Mouse (Mus musculus): ENCODE results near the gene Cux2. TPM values are rescaled to one million over a fixed set of nuclear protein-coding genes. Genes with fewer than 3 reads are reported as not detected.

Gene Cux2
- polyA plus RNA-seq, 1 experiment from 2014 or later, result 7.1 TPM

GRCm38 (mm10) chr5:121925751-121926542 is 124.0 kb downstream of the Cux2 start:
- ATAC-seq (replicated peaks; ENCODE audit: insufficient number of reproducible peaks, low FRiP score, low TSS enrichment), result no peak
- Histone ChIP-seq H3K27ac (ENCODE audit: low read depth, low read length) (no peak overlapping the region), H3K4me2 (no peak overlapping the region), H3K4me1 (ENCODE audit: control insufficient read depth, insufficient read depth, low read length) (no peaks in the 10 kb centered on the region), H3K4me3 (ENCODE audit: low read depth, low read length) (no peak overlapping the region), H3K9me3 (replicated peaks; ENCODE audit: control insufficient read depth, low read length) (no peaks in the 10 kb centered on the region), H3K9ac (ENCODE audit: low read depth, low read length) (no peak overlapping the region), H3K36me3 (ENCODE audit: control insufficient read depth, insufficient read depth, low read length) (no peaks in the 10 kb centered on the region), H3K27me3 (ENCODE audit: control insufficient read depth, insufficient read depth, low read length) (peaks cover 30% of the 10 kb centered on the region)
- WGBS (ENCODE audit: insufficient replicate concordance), result 42% methylated on average over 28 of the region's 28 CpGs

GRCm38 (mm10) chr5:121925291-121925690 is 124.6 kb downstream of the Cux2 start:
- WGBS (ENCODE audit: insufficient replicate concordance), result 38% methylated on average over 23 of the region's 23 CpGs
- no peaks in the 10 kb centered on the region for H3K9me3 ChIP-seq (replicated peaks; ENCODE audit: control insufficient read depth, low read length)
- H3K9ac ChIP-seq (ENCODE audit: low read depth, low read length), result no peak overlapping the region
- H3K4me3 ChIP-seq (ENCODE audit: low read depth, low read length), result no peak overlapping the region
- H3K4me2 ChIP-seq, result no peak overlapping the region
- H3K27ac ChIP-seq (ENCODE audit: low read depth, low read length), result no peak overlapping the region
- H3K27me3 ChIP-seq (ENCODE audit: control insufficient read depth, insufficient read depth, low read length), result peaks cover 30% of the 10 kb centered on the region
- no peak for ATAC-seq (replicated peaks; ENCODE audit: insufficient number of reproducible peaks, low FRiP score, low TSS enrichment)
- H3K4me1 ChIP-seq (ENCODE audit: control insufficient read depth, insufficient read depth, low read length), result no peaks in the 10 kb centered on the region
- H3K36me3 ChIP-seq (ENCODE audit: control insufficient read depth, insufficient read depth, low read length), result no peaks in the 10 kb centered on the region

GRCm38 (mm10) chr5:121924423-121924822 is 125.5 kb downstream of the Cux2 start:
- Histone ChIP-seq H3K4me1 (ENCODE audit: control insufficient read depth, insufficient read depth, low read length) (no peaks in the 10 kb centered on the region), H3K27me3 (ENCODE audit: control insufficient read depth, insufficient read depth, low read length) (peaks cover 30% of the 10 kb centered on the region), H3K9ac (ENCODE audit: low read depth, low read length) (no peak overlapping the region), H3K36me3 (ENCODE audit: control insufficient read depth, insufficient read depth, low read length) (no peaks in the 10 kb centered on the region), H3K4me2 (no peak overlapping the region), H3K4me3 (ENCODE audit: low read depth, low read length) (no peak overlapping the region), H3K27ac (ENCODE audit: low read depth, low read length) (no peak overlapping the region), H3K9me3 (replicated peaks; ENCODE audit: control insufficient read depth, low read length) (no peaks in the 10 kb centered on the region)
- 24% methylated on average over 9 of the region's 9 CpGs for WGBS (ENCODE audit: insufficient replicate concordance)
- ATAC-seq (replicated peaks; ENCODE audit: insufficient number of reproducible peaks, low FRiP score, low TSS enrichment), result no peak

GRCm38 (mm10) chr5:121922942-121923826 is 126.7 kb downstream of the Cux2 start:
- H3K4me1 ChIP-seq (ENCODE audit: control insufficient read depth, insufficient read depth, low read length), result no peaks in the 10 kb centered on the region
- ATAC-seq (replicated peaks; ENCODE audit: insufficient number of reproducible peaks, low FRiP score, low TSS enrichment), result no peak
- H3K4me2 ChIP-seq, result no peak overlapping the region
- WGBS (ENCODE audit: insufficient replicate concordance), result 75% methylated on average over 17 of the region's 17 CpGs
- H3K9ac ChIP-seq (ENCODE audit: low read depth, low read length), result no peak overlapping the region
- H3K4me3 ChIP-seq (ENCODE audit: low read depth, low read length), result no peak overlapping the region
- H3K9me3 ChIP-seq (replicated peaks; ENCODE audit: control insufficient read depth, low read length), result no peaks in the 10 kb centered on the region
- no peak overlapping the region for H3K27ac ChIP-seq (ENCODE audit: low read depth, low read length)
- peaks cover 30% of the 10 kb centered on the region for H3K27me3 ChIP-seq (ENCODE audit: control insufficient read depth, insufficient read depth, low read length)
- no peaks in the 10 kb centered on the region for H3K36me3 ChIP-seq (ENCODE audit: control insufficient read depth, insufficient read depth, low read length)

GRCm38 (mm10) chr5:121919216-121919615 is 130.7 kb downstream of the Cux2 start:
- H3K27me3 ChIP-seq (ENCODE audit: control insufficient read depth, insufficient read depth, low read length), result peaks cover 12% of the 10 kb centered on the region
- H3K27ac ChIP-seq (ENCODE audit: low read depth, low read length), result no peak overlapping the region
- no peak overlapping the region for H3K9ac ChIP-seq (ENCODE audit: low read depth, low read length)
- H3K4me1 ChIP-seq (ENCODE audit: control insufficient read depth, insufficient read depth, low read length), result no peaks in the 10 kb centered on the region
- H3K9me3 ChIP-seq (replicated peaks; ENCODE audit: control insufficient read depth, low read length), result no peaks in the 10 kb centered on the region
- no peak overlapping the region for H3K4me3 ChIP-seq (ENCODE audit: low read depth, low read length)
- no peak for ATAC-seq (replicated peaks; ENCODE audit: insufficient number of reproducible peaks, low FRiP score, low TSS enrichment)
- H3K36me3 ChIP-seq (ENCODE audit: control insufficient read depth, insufficient read depth, low read length), result no peaks in the 10 kb centered on the region
- WGBS (ENCODE audit: insufficient replicate concordance), result 88% methylated on average over 7 of the region's 7 CpGs
- H3K4me2 ChIP-seq, result no peak overlapping the region

GRCm38 (mm10) chr5:121916813-121917212 is 133.1 kb downstream of the Cux2 start:
- Histone ChIP-seq H3K9me3 (replicated peaks; ENCODE audit: control insufficient read depth, low read length) (no peaks in the 10 kb centered on the region), H3K4me2 (no peak overlapping the region), H3K36me3 (ENCODE audit: control insufficient read depth, insufficient read depth, low read length) (no peaks in the 10 kb centered on the region), H3K4me1 (ENCODE audit: control insufficient read depth, insufficient read depth, low read length) (no peaks in the 10 kb centered on the region), H3K4me3 (ENCODE audit: low read depth, low read length) (no peak overlapping the region), H3K27me3 (ENCODE audit: control insufficient read depth, insufficient read depth, low read length) (no peaks in the 10 kb centered on the region; the same call in 1 of the 2 replicates), H3K27ac (ENCODE audit: low read depth, low read length) (no peak overlapping the region), H3K9ac (ENCODE audit: low read depth, low read length) (no peak overlapping the region)
- no peak for ATAC-seq (replicated peaks; ENCODE audit: insufficient number of reproducible peaks, low FRiP score, low TSS enrichment)
- 73% methylated on average over 4 of the region's 4 CpGs for WGBS (ENCODE audit: insufficient replicate concordance)

- WGBS (ENCODE audit: insufficient replicate concordance), result 63% methylated on average over 23 of the region's 23 CpGs
Measured at GRCm38 (mm10) chr5:121913999-121914398, 135.9 kb downstream of the Cux2 start.

GRCm38 (mm10) chr5:121909226-121909985 is 140.5 kb downstream of the Cux2 start:
- H3K36me3 ChIP-seq (ENCODE audit: control insufficient read depth, insufficient read depth, low read length), result no peaks in the 10 kb centered on the region
- H3K27ac ChIP-seq (ENCODE audit: low read depth, low read length), result no peak overlapping the region
- H3K9ac ChIP-seq (ENCODE audit: low read depth, low read length), result no peak overlapping the region
- no peak overlapping the region for H3K4me2 ChIP-seq
- H3K4me3 ChIP-seq (ENCODE audit: low read depth, low read length), result no peak overlapping the region
- no peaks in the 10 kb centered on the region; the same call in 1 of the 2 replicates for H3K27me3 ChIP-seq (ENCODE audit: control insufficient read depth, insufficient read depth, low read length)
- no peaks in the 10 kb centered on the region for H3K4me1 ChIP-seq (ENCODE audit: control insufficient read depth, insufficient read depth, low read length)
- ATAC-seq (replicated peaks; ENCODE audit: insufficient number of reproducible peaks, low FRiP score, low TSS enrichment), result no peak
- no peaks in the 10 kb centered on the region for H3K9me3 ChIP-seq (replicated peaks; ENCODE audit: control insufficient read depth, low read length)
- WGBS (ENCODE audit: insufficient replicate concordance), result 78% methylated on average over 21 of the region's 21 CpGs

More at GRCm38 (mm10) chr5:121913999-121914398, 135.9 kb downstream of the Cux2 start:
- H3K9me3 ChIP-seq (replicated peaks; ENCODE audit: control insufficient read depth, low read length), result no peaks in the 10 kb centered on the region
- H3K27me3 ChIP-seq (ENCODE audit: control insufficient read depth, insufficient read depth, low read length), result no peaks in the 10 kb centered on the region; the same call in 1 of the 2 replicates
- ATAC-seq (replicated peaks; ENCODE audit: insufficient number of reproducible peaks, low FRiP score, low TSS enrichment), result no peak
- no peak overlapping the region for H3K27ac ChIP-seq (ENCODE audit: low read depth, low read length)
- H3K9ac ChIP-seq (ENCODE audit: low read depth, low read length), result no peak overlapping the region
- H3K4me1 ChIP-seq (ENCODE audit: control insufficient read depth, insufficient read depth, low read length), result no peaks in the 10 kb centered on the region
- H3K4me3 ChIP-seq (ENCODE audit: low read depth, low read length), result no peak overlapping the region
- H3K4me2 ChIP-seq, result no peak overlapping the region
- H3K36me3 ChIP-seq (ENCODE audit: control insufficient read depth, insufficient read depth, low read length), result no peaks in the 10 kb centered on the region

Data from heart, embryonic 11.5 days (tissue).